Mouse (Mus musculus) heart, adult 2 months (tissue): ENCODE measurements around the gene Glp1r.

Experiments
- CTCF ChIP-seq: fragments of 200-600 bp; IDR thresholded peaks from 2 replicates; pipeline ENCODE4 v1.8.1; 2022; ENCODE audit warnings: antibody characterized with exemption, mild to moderate bottlenecking, moderate library complexity
- EP300 ChIP-seq: fragments of 200-500 bp; IDR thresholded peaks from 2 replicates; pipeline ENCODE4 v1.6.1; 2011; ENCODE audit warnings: low read depth, low read length, control low read depth; ENCODE audit not compliant: insufficient read depth

DNA sequence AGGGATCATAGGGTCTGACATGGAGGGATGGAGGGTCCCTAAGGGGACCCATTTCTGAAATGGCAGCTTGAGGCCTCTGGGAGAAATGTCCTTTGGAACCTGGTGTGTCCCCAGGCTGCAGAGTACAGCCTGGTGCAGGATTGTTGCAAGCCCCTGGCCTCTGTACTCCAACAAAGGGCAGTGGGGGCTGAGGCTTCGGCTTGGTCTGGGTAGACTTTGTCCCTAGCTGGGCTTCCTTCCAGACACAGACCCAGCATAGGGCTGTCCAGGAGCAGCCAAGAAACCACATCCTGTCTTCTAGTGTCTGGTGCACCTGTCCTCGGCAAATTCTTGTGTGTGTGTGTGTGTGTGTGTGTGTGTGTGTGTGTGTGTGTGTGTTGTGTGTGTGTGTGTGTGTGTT lies 2.5 kb downstream of the Glp1r start:
- no peak for TF ChIP-seq CTCF
- no peak for TF ChIP-seq EP300
